Comparison of ENCODE assay signal across 12 mouse cellular contexts in the genomic region with DNA sequence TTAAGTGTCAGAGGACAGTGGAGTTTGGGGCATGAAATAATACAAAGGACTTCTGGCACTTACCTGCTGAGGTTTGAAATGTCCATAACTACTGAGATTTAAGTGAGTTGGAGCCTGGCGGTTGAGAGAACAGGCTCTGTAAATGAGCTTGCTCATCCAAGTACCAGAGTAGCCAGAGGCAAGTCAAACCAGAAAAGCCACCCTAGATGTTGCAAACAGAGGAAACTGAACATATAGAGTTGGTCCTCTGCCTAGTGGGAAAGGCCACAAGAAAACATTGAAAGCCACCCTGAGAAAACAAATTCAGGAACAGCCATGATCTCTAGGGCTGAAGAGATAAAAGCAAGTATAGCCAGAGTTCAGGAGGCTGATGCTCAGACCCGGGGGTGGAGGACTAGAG.
"Had no signal": no experiment of that assay in that cellular context is flagged by ENCODE, and none has a peak within 500 bp of the region (broad histone marks: within the 10 kb centered on the region; RNA-seq: fewer than 3 reads in every experiment).

No protein-coding gene starts in this region.

- DNase-seq: retina, postnatal 1 day; right cerebral cortex, adult 18-20 months; right cerebral cortex, postnatal 14 days; right cerebral cortex, postnatal 25 days; right cerebral cortex, postnatal 4 days; spleen, adult 18-20 months; thymus, adult 18-20 months; thymus, adult 2 months; thymus, postnatal 14 days; thymus, postnatal 25 days; thymus, postnatal 36 days; thymus, postnatal 4 days had no signal
